Mouse (Mus musculus): ENCODE data around the gene Plekho1. TPM values are rescaled to one million over a fixed set of nuclear protein-coding genes. Genes with fewer than 3 reads are reported as not detected.
"Not testable (repeated sequence)": the region's sequence is repeated elsewhere in the genome, so short reads cannot be mapped to it uniquely, and the experiment has no call there.

Gene Plekho1
- polyA plus RNA-seq, 1 experiment, result 180 TPM

DNA sequence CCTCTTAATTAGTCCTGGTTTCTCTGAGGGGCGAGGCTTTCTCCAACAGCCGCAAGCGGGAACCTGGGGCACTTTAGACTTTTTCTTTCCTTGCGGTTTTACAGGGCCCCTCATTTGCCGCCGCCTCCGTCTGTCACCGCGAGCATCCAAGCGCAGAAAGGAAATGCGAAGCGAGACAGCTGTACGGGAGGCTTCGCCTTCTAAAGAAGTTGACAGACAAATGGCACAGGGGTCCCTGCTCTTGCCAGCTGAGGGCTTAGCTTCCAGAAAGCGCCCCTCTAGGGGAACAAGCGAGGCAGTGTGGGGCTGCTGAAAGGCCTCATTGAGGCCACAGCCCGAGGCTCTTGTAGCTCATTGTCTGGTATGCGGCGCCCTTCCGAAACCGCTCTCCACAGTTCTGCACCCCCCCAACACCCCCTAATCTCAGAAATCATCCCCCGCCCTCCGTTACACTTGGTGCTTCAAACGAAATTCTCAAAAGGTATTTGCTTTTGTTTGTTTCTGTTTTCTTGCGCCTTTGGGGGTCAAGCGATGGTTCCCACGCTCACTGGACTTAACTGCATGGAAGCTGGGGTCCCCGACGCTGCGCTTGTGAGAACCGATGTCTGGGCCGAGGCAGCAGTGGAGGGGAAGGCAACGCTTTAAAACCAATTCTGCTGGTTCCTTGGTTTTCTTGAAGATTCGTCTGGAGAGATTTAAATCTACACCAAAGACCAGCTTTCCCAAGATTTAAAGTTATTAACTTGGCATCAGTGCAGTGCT is 22.7 kb downstream of the Plekho1 start:
- no peak for TF ChIP-seq POLR2A (IDR thresholded peaks at IDR 0.05; ENCODE audit: borderline replicate concordance, extremely low read depth, insufficient read depth, insufficient read length, poor library complexity, severe bottlenecking)
- TF ChIP-seq CTCF (IDR thresholded peaks at IDR 0.05; ENCODE audit: borderline replicate concordance, extremely low read depth, insufficient read depth, insufficient read length), result no peak
- DNase-seq (ENCODE audit: low read depth), result peak; percentile 98

DNA sequence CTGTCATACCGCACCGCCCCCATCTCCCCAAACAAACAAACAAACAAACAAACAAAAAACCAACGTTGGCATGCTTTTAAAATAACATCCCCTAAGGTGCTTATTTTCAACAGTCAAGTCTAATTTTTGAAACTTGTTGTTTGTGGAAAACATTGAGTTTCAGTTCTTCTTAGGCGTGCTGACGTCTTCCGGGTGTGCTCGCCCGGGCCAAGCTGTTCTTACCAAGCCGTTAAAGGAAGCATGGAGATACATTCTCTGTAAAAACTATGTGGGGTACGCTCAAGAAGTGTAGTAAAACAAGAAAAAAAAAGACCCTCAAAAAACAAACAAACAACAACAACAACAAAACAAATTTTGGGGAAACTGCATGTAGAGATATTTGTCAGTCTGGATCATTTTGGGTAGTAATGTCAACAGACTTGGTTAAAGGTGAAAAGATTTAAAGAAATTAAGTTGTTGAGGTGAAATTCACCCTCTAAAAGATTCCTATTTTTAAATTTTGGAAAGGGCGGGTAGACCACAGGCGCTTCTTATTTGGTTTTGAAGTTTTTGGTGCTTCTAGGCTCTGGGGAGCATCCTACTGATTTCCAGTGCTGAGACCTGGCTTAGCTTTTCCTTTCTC is 23.4 kb downstream of the Plekho1 start:
- TF ChIP-seq CTCF (IDR thresholded peaks at IDR 0.05; ENCODE audit: borderline replicate concordance, extremely low read depth, insufficient read depth, insufficient read length), result no peak
- no peak for TF ChIP-seq POLR2A (IDR thresholded peaks at IDR 0.05; ENCODE audit: borderline replicate concordance, extremely low read depth, insufficient read depth, insufficient read length, poor library complexity, severe bottlenecking)
- no peak for DNase-seq (ENCODE audit: low read depth)

- DNase-seq (ENCODE audit: low read depth), result not testable (repeated sequence)
Observed at GRCm38 (mm10) chr3:95970661-95971060, 25.1 kb downstream of the Plekho1 start.

- no peak for DNase-seq (ENCODE audit: low read depth)
- TF ChIP-seq CTCF (IDR thresholded peaks at IDR 0.05; ENCODE audit: borderline replicate concordance, extremely low read depth, insufficient read depth, insufficient read length), result no peak
- no peak for TF ChIP-seq POLR2A (IDR thresholded peaks at IDR 0.05; ENCODE audit: borderline replicate concordance, extremely low read depth, insufficient read depth, insufficient read length, poor library complexity, severe bottlenecking)
Observed at GRCm38 (mm10) chr3:95969277-95969676, 26.5 kb downstream of the Plekho1 start.

GRCm38 (mm10) chr3:95965518-95966451 is 30.0 kb downstream of the Plekho1 start:
- TF ChIP-seq POLR2A (IDR thresholded peaks at IDR 0.05; ENCODE audit: borderline replicate concordance, extremely low read depth, insufficient read depth, insufficient read length, poor library complexity, severe bottlenecking) (no peak), CTCF (IDR thresholded peaks at IDR 0.05; ENCODE audit: borderline replicate concordance, extremely low read depth, insufficient read depth, insufficient read length) (peak; percentile 46; the same call in 1 of the 2 replicates)
- peak; percentile 76 for DNase-seq (ENCODE audit: low read depth)

DNA sequence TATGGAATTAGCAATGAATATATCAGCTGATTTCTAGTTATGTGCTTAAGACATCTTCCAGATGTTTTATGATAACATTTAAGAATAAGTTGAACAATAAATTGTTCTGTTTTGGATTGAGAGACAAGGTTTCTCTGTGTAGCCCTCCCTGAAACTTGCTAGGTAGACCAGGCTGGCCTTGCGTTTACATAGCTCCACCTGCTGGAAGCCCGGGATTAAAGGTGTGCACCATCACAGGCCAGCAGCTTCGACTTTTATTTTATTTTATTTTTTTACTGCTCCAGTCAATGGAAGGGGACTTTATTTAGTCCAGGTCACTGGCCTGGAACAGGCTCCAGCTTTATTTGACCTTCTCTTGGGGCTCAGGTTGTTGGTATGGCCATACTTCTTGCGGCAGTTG is 32.1 kb downstream of the Plekho1 start:
- TF ChIP-seq POLR2A (IDR thresholded peaks at IDR 0.05; ENCODE audit: borderline replicate concordance, extremely low read depth, insufficient read depth, insufficient read length, poor library complexity, severe bottlenecking) (no peak), CTCF (IDR thresholded peaks at IDR 0.05; ENCODE audit: borderline replicate concordance, extremely low read depth, insufficient read depth, insufficient read length) (peak; percentile 59; the same call in 1 of the 2 replicates)
- DNase-seq (ENCODE audit: low read depth), result no peak

GRCm38 (mm10) chr3:95963230-95963629 is 32.6 kb downstream of the Plekho1 start:
- TF ChIP-seq POLR2A (IDR thresholded peaks at IDR 0.05; ENCODE audit: borderline replicate concordance, extremely low read depth, insufficient read depth, insufficient read length, poor library complexity, severe bottlenecking) (no peak), CTCF (IDR thresholded peaks at IDR 0.05; ENCODE audit: borderline replicate concordance, extremely low read depth, insufficient read depth, insufficient read length) (no peak)
- no peak for DNase-seq (ENCODE audit: low read depth)

DNA sequence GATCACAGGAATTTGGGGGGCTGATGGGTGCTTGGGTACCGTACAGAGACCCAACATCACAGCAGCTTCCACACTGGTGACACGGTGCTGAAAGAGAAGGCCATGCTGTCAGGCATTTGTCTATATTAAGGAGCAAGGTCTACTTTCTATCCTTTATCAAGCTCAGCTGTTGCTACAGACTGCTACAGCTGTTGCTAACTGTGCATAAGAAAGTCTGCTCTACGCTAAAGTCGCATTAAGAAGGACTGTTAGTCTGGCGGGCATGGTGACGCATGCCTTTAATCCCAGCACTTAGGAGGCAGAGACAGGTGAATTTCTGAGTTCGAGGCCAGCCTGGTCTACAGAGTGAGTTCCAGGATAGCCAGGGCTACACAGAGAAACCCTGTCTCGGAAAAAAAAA is 33.6 kb downstream of the Plekho1 start:
- DNase-seq (ENCODE audit: low read depth), result not testable (repeated sequence)

- TF ChIP-seq CTCF (IDR thresholded peaks at IDR 0.05; ENCODE audit: borderline replicate concordance, extremely low read depth, insufficient read depth, insufficient read length), result no peak
- TF ChIP-seq POLR2A (IDR thresholded peaks at IDR 0.05; ENCODE audit: borderline replicate concordance, extremely low read depth, insufficient read depth, insufficient read length, poor library complexity, severe bottlenecking), result no peak
- no peak for DNase-seq (ENCODE audit: low read depth)
Observed at GRCm38 (mm10) chr3:95959807-95960206, 36.0 kb downstream of the Plekho1 start.

DNA sequence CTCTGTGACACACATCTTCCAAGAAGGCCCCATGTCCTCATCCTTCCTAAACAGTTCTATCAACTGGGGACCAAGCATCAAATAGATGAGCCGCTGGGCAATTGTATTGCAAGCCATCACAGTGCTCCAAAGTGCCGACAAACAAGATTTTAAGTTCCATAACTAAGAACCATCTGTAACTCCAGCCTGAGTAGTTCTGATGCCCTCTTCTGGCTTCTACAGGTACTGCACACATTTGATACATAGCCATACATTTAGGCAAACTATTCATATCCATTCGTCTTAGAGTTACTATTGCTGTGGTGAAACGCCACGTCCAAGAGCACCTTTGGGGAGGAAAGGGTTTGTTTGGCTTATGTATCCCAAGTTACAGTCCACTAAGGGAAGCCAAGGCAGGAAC is 36.7 kb downstream of the Plekho1 start:
- DNase-seq (ENCODE audit: low read depth), result no peak
- TF ChIP-seq POLR2A (IDR thresholded peaks at IDR 0.05; ENCODE audit: borderline replicate concordance, extremely low read depth, insufficient read depth, insufficient read length, poor library complexity, severe bottlenecking), result no peak
- no peak for TF ChIP-seq CTCF (IDR thresholded peaks at IDR 0.05; ENCODE audit: borderline replicate concordance, extremely low read depth, insufficient read depth, insufficient read length)

DNA sequence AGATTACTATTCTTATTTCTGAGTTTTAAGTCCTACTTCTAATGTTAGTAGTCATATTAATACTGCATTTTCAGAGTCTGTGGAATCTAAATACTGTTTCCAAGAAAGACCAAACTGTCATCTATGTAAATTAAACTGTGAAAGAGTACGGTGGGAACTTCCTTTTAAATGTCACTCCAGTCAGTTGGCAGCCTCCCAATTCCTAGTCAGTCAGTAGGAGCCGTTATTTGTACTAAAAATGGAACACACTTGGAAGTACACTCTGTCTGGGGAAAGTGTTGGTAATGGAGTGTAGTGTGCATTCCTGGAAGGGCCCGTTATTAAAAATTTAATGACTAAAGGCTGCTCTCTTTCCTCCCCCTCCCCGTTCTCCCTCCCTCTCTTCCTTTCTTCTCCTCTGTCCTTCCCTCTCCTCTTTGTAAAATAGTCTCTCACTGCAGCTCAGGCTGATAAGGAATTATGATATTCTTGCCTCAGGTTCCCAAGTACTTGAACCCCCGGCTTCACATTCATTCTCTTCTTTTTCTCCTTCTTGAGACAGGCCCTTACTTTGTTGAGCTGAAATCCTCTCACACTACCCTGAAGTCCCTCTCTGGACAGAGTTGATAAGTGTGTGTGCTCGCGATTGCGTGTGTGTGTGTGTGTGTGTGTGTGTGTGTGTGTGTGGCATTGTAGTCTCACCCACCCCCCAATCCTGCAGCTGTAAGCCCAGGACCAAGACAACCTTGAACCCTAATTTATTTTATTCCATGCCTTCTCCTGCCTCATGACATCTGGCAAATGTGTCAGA is 38.2 kb downstream of the Plekho1 start:
- peak; percentile 80 for DNase-seq (ENCODE audit: low read depth)

More for the DNA sequence above, 38.2 kb downstream of the Plekho1 start:
- TF ChIP-seq CTCF (IDR thresholded peaks at IDR 0.05; ENCODE audit: borderline replicate concordance, extremely low read depth, insufficient read depth, insufficient read length) (no peak), POLR2A (IDR thresholded peaks at IDR 0.05; ENCODE audit: borderline replicate concordance, extremely low read depth, insufficient read depth, insufficient read length, poor library complexity, severe bottlenecking) (no peak)
